Mouse (Mus musculus) adrenal gland, postnatal 25 days (tissue): ENCODE results near the gene Mri1. TPM values are rescaled to one million over a fixed set of nuclear protein-coding genes. Genes with fewer than 3 reads are reported as not detected.

Experiments
- DNase-seq: peaks from one replicate; pipeline ENCODE4 v3.0.0; 2021; ENCODE audit warnings: mixed read lengths
- microRNA-seq, 2 experiments: library from miRNA; unstranded; fragments of <30 nt; microRNA quantifications; one replicate each; pipeline ENCODE4 v1.2.0; 2021
- total RNA-seq: library from RNA; stranded (reverse); gene quantifications from 2 replicates; pipeline ENCODE4 v1.2.3, GENCODE M21; 2021

Gene Mri1
- total RNA-seq, 1 experiment from 2014 or later, result 45.3 TPM

DNA sequence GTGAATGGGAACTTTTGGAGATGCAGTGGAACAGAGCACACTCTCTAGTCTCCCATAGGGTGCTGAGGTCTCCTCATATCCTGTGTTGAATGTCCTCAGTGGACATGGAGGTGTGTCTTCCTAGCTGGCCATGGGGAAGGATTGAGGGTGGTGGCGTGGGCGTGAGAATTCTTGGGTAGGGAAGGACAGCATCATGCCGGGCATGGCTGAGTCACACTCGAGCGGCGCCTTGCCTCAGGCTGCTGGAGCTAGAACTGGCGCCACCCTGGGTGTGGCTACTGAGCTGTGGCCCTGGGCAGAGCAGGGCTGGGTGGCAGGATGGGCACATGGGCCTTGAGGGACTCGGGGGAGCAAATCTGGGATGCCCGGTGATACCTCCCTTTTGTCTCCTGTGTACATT, 54.7 kb downstream of the Mri1 start:
- peak; percentile 81 for DNase-seq

DNA sequence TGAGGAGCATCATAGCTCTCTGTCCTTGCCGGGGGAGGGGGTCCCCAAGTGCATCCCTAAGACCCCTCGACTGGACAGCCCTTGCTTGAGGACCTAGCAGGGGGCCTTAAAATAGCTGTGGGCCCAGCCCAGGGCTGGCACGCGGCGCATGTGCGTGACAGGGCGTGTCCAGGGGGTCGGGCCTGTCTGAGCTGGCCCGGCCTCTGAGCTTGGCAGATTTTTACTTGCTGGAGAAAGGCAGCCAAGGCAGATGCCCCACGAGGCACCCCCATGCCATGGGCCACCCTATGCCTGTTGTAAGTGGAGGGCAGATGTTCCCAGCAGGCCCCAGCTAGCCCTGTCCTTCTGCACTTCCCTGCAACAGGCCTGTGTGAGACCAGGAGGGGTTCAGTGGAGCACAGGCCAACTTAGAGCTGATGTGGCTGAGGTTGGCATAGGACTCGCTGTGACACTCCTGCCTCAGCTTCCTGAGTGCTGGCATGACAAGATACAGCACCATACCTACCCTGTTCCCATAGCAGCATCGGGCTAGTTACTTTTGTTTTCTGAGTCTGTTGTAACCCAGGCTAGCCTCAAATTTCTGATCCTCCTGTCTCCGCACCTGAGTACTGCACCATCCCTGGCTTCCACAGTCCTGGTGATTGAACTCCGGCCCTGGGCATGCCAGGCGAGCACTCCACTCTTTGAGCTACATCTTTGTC, 55.4 kb downstream of the Mri1 start:
- DNase-seq, result peak; percentile 84

- DNase-seq, result peak; percentile 88
These were observed 56.2 kb downstream of the Mri1 start for GRCm38 (mm10) chr8:84200652-84201544.

DNA sequence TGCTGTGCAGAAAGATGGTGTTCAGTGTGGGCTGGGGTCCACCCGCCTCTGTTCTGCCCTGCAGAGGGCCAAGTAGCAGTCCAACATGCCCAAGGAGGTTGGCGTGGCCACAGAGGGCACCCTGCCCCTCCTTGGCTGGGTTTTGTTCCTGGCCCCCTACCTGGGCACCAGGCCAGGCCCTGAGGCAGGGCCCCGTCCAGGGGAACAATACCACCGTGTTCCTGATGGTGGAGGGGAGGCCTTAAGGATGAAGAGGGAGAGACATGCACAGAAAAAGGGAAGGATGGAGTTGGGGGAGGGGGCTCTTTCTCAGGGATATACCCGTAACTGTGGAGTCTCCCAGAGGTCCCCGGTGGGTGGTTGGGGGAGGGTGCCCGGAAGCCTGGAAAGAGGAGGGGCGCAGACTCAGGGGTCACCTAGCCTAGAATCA, 57.0 kb downstream of the Mri1 start:
- DNase-seq, result no peak

Small RNAs within 50 kb of the gene (microRNA-seq; reads per million reads assigned to microRNA genes)
- gene Mir23a, result 41,262 to 43,518 reads per million in 2 experiments
- 0 reads per million in 2 experiments for gene Mir24-2
- gene Mir27a, result 1,237 to 1,361 reads per million in 2 experiments
- gene Mir3074-2, result 0 reads per million in 2 experiments

Other genes starting within 250 kb of the Mri1 start
- gene 2210011C24Rik, start 245.2 kb downstream of the Mri1 start, total RNA-seq, result not detected in 2 replicates
- 0.76 and 1.4 TPM in 2 replicates for gene Palm3, start 235.9 kb downstream of the Mri1 start, total RNA-seq
- 2.5 and 3.6 TPM in 2 replicates for gene Il27ra, start 214.7 kb downstream of the Mri1 start, total RNA-seq
- gene Rln3, start 212.3 kb downstream of the Mri1 start, total RNA-seq, result not detected in 2 replicates
- 2.8 and 3.5 TPM in 2 replicates for gene Gm10643, start 192.2 kb downstream of the Mri1 start, total RNA-seq
- gene Rfx1, start 190.5 kb downstream of the Mri1 start, total RNA-seq, result 23.1 and 26.1 TPM in 2 replicates
- gene Dcaf15, start 152.6 kb downstream of the Mri1 start, total RNA-seq, result 21.2 and 24.5 TPM in 2 replicates
- 0.62 and 1.0 TPM in 2 replicates for gene Podnl1, start 131.3 kb downstream of the Mri1 start, total RNA-seq
- 31.4 and 34.9 TPM in 2 replicates for gene Cc2d1a, start 109.4 kb downstream of the Mri1 start, total RNA-seq
- gene 4930432K21Rik, start 109.3 kb downstream of the Mri1 start, total RNA-seq, result 0.73 and 1.4 TPM in 2 replicates
- 1.3 TPM in 1 of 2 replicates, not detected in the other for gene Nanos3, start 72.1 kb downstream of the Mri1 start, total RNA-seq
- 41.3 and 44.1 TPM in 2 replicates for gene Zswim4, start 20.3 kb downstream of the Mri1 start, total RNA-seq
- 261 and 266 TPM in 2 replicates for gene D8Ertd738e, start 7.6 kb downstream of the Mri1 start, total RNA-seq
- gene Ccdc130, start 13.1 kb upstream of the Mri1 start, total RNA-seq, result 15.0 and 24.8 TPM in 2 replicates
- gene Cacna1a, start 131.1 kb upstream of the Mri1 start, total RNA-seq, result 4.9 and 8.0 TPM in 2 replicates